Mouse (Mus musculus) frontal cortex, adult 2 months (tissue): ENCODE measurements around the gene Col6a5. TPM values are rescaled to one million over a fixed set of nuclear protein-coding genes. Genes with fewer than 3 reads are reported as not detected.

Source experiments
- DNase-seq, 2 experiments: peaks; one replicate each; pipeline ENCODE4 v3.0.0; 2022; ENCODE audit warnings: low spot score in 1 of 2; ENCODE audit errors: extremely low spot score in 1 of 2
- polyA plus RNA-seq: library from polyadenylated mRNA; depleted of rRNA; stranded (reverse); fragments of >200 nt; gene quantifications from 2 replicates; pipeline ENCODE4 v1.2.3, GENCODE M21; 2012; rRNA removed

Gene Col6a5
- polyA plus RNA-seq, 1 experiment, result 1.1 TPM

GRCm38 (mm10) chr9:105831291-105831690, 129.2 kb downstream of the Col6a5 start:
- no peak for DNase-seq

GRCm38 (mm10) chr9:105827791-105828385, 132.6 kb downstream of the Col6a5 start, which contains the start of gene Col6a6:
TSS of gene Col6a6 (minus strand) at chr9:105828160.
- no peak for DNase-seq

- DNase-seq, result no peak
These were observed 133.3 kb downstream of the Col6a5 start for GRCm38 (mm10) chr9:105827076-105827647.

GRCm38 (mm10) chr9:105820711-105821110, 139.7 kb downstream of the Col6a5 start:
- DNase-seq, result no peak

GRCm38 (mm10) chr9:105819155-105819709, 141.2 kb downstream of the Col6a5 start:
- no peak for DNase-seq

GRCm38 (mm10) chr9:105814436-105814835, 146.0 kb downstream of the Col6a5 start:
- no peak for DNase-seq

- DNase-seq, result no peak
These were observed 149.0 kb downstream of the Col6a5 start for GRCm38 (mm10) chr9:105811458-105811857.

GRCm38 (mm10) chr9:105808920-105809505, 151.4 kb downstream of the Col6a5 start:
- DNase-seq, result no peak

Other genes with a start within 250 kb of the Col6a5 start
- 0.21 and 0.22 TPM in 2 replicates for gene Col6a6, start 132.5 kb downstream of the Col6a5 start, polyA plus RNA-seq
- gene Col6a4, start 136.1 kb upstream of the Col6a5 start, polyA plus RNA-seq, result 3.3 and 5.7 TPM in 2 replicates
- gene Glyctk, start 197.5 kb upstream of the Col6a5 start, polyA plus RNA-seq, result 3.2 and 3.3 TPM in 2 replicates
- gene Wdr82, start 210.3 kb upstream of the Col6a5 start, polyA plus RNA-seq, result 99.9 and 107 TPM in 2 replicates
- 32.0 and 35.1 TPM in 2 replicates for gene Ppm1m, start 239.1 kb upstream of the Col6a5 start, polyA plus RNA-seq
- gene Twf2, start 242.5 kb upstream of the Col6a5 start, polyA plus RNA-seq, result 65.8 and 66.8 TPM in 2 replicates